Mouse (Mus musculus) B cell, adult 2 months (primary cell): ENCODE results near the gene B4galnt1.

Experiments
- DNase-seq, 2 experiments: peaks; one replicate each; pipeline ENCODE4 v3.0.0; 2022

Gene B4galnt1

GRCm38 (mm10) chr10:127171631-127172200, 6.7 kb downstream of the B4galnt1 start:
- peak; percentile 4 to 10 for DNase-seq

DNA sequence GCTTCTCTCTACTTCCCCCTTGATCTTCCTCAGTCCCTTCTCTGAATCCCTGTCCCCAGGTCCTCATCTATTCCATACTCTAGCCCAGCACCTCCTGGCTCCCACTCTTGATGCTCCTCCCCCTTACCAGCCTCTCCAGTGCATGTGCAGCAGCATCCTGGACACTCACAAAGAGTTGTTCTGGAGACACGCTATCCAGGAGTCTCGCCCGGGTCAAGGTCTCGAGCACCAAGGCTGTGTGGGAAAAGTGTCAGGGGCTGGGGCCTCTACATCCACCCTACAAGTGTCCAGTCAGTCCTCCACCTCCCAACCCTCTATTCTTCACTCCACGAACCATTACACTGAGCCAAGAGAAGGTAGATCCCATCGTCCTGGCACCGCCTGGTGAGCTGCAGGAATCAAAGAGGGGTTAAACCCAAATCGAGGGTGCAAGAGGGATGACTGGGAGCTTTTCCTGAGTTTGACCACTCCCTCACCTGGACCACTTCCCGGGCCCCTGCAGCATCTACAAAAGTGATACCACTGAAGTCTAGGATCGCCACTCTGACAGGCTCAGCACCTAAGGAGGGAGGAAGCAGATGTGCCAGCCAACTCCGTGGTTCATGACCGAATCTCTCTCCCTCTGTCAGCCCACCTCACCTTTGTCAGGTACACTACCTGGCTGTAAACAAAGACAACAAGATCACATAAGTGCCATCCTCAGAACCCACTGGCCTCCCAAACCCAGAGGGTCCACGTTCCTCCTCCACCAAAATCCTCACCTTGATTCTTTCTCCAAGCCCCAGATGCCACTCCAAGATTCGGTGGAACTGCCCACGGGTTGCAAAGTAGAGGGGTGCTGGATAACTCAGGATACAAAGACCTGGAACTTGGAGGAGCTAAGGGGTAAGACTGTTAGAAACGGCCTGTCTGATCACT, 8.4 kb downstream of the B4galnt1 start:
- DNase-seq, result peak in 1 of 2 experiments; percentile 5

GRCm38 (mm10) chr10:127174170-127174569, 9.1 kb downstream of the B4galnt1 start:
- peak; percentile 4 to 14 for DNase-seq

GRCm38 (mm10) chr10:127176228-127176627, 11.2 kb downstream of the B4galnt1 start:
- peak in 1 of 2 experiments; percentile 10 for DNase-seq

DNA sequence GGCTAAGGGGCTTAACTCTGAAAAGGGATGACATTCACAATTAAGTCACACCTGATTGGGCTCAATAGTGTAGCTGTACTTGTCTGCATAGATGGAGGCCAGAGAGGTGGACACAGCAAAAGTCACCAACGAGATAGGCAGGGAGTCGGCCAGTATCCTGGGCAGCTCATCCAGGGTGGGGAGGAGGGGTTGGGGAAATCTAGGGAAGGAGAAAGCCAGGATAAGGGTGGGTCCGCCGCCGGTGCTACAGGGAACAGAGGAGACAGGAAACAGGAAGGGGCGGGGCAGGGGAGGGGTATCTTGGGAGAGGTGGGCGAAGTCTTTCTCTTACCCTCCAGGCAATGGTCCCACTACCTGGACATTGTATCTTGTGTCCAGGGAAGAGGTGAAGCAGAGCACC, 11.7 kb downstream of the B4galnt1 start:
- DNase-seq, result no peak

DNA sequence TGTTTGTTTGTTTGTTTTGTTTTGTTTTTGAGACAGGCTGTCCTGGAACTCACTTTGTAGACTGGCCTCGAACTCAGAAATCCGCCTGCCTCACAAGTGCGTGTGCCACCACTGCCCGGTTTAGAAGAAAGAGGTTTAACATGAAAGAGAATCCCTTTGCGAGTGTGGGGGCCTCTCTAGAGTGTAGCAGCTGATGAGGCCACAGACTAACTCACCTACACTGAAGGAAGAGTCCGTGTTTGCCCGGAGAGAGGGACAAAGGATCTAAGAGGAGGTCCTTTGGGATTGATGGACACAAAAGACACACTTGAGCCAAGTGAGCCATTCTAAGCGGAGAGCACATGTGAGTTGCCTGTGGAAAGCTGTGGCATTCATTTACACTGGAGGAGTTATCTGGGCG, 12.2 kb downstream of the B4galnt1 start:
- DNase-seq, result no peak

- peak; percentile 66 to 68 for DNase-seq
These were observed 12.7 kb downstream of the B4galnt1 start for GRCm38 (mm10) chr10:127177719-127178118.

- DNase-seq, result peak; percentile 35 to 39
These were observed 13.4 kb downstream of the B4galnt1 start for GRCm38 (mm10) chr10:127178286-127179027.

- DNase-seq, result peak; percentile 17 to 34
These were observed 15.1 kb downstream of the B4galnt1 start, which contains the start of gene Slc26a10 for GRCm38 (mm10) chr10:127179871-127180694. Slc26a10 (minus strand) TSS chr10:127180645.

GRCm38 (mm10) chr10:127180695-127181047, 15.6 kb downstream of the B4galnt1 start:
- no peak for DNase-seq

DNA sequence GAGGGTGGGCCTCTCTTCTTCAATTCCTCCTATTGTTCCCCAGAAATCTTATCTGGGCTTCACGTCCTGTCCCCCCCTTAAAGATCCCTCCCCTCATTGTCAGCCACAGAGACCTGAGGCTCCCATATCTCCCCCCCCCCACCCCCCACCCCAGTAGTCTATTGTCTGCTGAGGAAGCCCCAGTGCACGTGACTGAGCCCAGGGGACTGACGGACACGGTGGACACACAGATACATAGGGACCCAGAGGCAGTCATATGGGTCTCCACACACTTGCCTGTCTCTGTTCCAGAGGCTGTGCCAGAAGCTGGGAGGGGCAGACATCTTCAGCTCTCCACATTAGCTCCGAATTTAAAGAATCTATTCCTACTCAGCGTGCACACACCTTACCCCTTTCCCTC, 16.5 kb downstream of the B4galnt1 start:
- DNase-seq, result no peak

- no peak for DNase-seq
These were observed 17.6 kb downstream of the B4galnt1 start for GRCm38 (mm10) chr10:127182624-127183023.

DNA sequence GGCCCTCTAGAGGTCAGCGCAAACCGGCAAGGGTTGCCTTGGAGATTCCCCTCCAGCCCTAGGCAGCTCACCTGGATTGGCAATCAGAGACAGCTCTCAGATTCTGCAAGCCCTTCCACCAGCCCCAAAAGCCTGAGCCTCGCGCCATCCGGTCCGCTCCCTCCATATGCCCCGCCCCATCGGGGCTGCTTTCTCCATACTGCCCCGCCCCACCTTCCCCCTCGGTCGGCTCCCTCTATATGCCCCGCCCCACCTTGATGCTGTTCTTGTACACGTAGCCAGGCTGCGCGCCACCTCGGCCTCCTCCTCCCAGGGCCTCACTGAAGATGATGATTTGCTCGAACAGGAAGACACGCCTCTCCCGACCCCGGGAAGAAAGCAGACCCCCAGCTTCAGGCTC, 18.7 kb downstream of the B4galnt1 start:
- DNase-seq, result no peak

DNA sequence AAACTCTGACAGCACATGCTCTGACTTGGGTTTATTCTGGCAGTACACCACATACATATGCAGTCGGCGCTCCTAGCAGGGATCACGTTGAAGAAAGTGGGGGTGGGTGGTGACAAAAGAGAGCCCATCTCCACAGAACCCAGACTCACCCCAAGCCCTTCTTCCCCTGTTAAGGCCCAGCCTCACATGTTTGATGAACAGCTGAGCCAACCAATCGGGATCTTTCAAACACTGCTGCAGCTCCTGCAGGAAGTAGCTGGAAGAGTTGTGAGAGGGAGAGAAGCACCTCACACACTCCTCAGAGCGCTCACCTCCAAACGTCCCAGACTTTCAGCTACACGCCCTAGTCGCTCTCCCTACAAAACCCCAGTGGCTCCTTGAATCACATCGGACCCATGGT, 20.1 kb downstream of the B4galnt1 start:
- DNase-seq, result peak in 1 of 2 experiments; percentile 2

DNA sequence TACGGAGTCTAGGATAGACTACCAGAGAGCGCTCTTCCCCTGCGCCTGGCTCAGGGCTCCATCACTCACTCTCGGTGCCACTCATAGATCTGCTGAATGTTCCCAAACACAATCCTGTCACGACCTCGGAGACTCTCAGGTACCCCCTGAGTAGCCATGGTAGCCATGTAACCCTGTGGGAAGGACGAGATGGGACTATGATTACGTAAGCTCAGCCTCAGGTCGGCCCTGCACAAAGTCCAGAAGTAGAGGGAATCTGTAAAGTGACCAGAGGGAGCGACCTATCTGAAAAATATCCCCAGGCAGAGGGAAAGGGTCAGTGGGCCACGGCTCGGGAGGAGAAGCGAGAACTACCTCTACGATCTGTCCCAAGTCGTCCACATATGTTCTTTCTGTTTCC, 20.5 kb downstream of the B4galnt1 start:
- peak in 1 of 2 experiments; percentile 2 for DNase-seq

- peak in 1 of 2 experiments; percentile 22 for DNase-seq
These were observed 21.4 kb downstream of the B4galnt1 start for GRCm38 (mm10) chr10:127186451-127186850.

- DNase-seq, result peak in 1 of 2 experiments; percentile 5
These were observed 22.5 kb downstream of the B4galnt1 start for GRCm38 (mm10) chr10:127187371-127188078.

- DNase-seq, result no peak
These were observed 23.0 kb downstream of the B4galnt1 start for GRCm38 (mm10) chr10:127188079-127188453.

GRCm38 (mm10) chr10:127188465-127189115, 23.6 kb downstream of the B4galnt1 start:
- peak; percentile 10 to 38 for DNase-seq

GRCm38 (mm10) chr10:127189116-127189650, 24.2 kb downstream of the B4galnt1 start:
- peak; percentile 53 to 59 for DNase-seq
